Mouse (Mus musculus): ENCODE results near the gene Gtpbp2.
A peak's percentile ranks its signal among the peaks of the same experiment; 100 is the strongest.

The Gtpbp2 gene

DNA sequence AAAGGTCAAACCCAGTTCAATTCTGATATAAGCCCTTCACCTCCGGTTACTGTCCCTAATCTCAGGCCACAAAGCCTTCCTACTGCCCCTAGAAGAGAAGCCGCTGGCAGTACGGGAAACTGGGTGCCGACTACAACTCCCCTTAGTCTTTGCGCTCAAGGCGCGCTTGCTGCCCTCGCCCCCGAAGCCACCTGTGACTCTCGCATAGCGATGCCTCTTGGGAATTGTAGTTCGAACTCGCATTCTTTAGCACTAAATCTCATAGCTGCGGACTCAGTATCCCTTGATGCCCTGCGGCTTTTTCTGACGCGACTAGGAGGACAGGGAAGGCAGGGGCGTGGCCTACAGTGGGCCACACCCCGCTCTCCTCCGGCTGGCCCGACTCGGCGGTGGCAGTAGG is at the start of gene Gtpbp2:
TSS of gene Gtpbp2 (plus strand) at position 347 of the 400 bp plus-strand sequence.
- DNase-seq (ENCODE audit: low read depth, low spot score), result peak; percentile 99

DNA sequence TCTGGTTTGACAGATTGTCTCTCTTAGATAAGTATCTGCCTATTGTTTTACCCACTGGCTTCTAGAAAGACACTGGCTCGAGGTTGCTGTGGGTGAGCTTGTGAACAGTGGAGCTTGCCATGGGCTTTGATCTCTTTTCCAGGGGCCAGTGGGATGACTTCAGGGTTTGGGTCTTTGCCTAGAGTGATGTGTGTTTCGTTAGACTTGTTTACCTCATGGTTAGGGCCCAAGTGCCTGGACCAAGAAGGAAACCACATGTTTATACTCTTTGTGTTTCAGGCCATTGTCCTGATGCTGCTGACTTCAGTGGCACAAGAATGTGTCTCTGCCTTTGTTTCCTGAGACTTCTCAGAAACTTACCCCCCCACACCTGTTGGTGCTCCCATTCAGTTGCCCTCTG is 45.3 kb upstream of the Gtpbp2 start:
- DNase-seq (ENCODE audit: low read depth, low spot score), result no peak

DNA sequence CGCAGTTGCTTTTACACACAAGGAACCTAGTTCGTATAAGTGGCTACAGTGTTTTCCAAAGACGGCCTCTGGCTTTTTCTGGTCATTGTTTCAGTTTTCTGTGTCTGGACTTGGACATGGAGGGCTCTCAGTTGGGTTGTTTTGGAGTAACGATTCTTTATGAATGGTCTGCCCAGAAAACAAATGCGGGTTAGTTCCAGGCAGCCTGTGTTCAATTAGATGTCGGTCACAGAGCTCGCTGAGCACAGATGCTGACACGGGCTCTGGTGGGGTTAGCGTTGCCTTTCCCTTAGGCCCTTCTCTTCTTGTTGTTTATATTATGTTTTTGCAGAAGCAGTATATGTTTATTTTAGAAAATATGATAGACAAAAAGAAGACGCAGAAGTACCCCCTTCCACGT is 44.7 kb upstream of the Gtpbp2 start:
- no peak for DNase-seq (ENCODE audit: low read depth, low spot score)

DNA sequence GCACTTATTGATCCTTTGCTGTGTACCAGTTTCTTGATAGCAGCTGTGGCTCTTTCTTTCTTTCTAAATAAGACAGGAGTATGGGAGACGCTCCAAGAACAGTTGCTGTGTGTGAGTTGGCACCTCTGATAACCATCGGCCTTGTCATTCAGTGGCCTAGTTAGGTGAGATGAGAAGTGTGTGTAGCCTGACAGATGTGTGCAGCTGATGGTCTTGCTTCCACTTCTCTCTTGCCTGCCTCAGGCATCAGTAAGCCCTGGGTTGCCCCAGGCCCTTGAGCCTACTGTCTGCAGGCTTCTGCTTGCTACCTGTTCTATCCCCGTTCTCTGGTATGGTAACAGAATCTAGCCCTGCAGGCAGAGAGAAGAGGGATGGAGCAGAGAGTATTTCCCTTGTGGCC is 44.0 kb upstream of the Gtpbp2 start:
- no peak for DNase-seq (ENCODE audit: low read depth, low spot score)

DNA sequence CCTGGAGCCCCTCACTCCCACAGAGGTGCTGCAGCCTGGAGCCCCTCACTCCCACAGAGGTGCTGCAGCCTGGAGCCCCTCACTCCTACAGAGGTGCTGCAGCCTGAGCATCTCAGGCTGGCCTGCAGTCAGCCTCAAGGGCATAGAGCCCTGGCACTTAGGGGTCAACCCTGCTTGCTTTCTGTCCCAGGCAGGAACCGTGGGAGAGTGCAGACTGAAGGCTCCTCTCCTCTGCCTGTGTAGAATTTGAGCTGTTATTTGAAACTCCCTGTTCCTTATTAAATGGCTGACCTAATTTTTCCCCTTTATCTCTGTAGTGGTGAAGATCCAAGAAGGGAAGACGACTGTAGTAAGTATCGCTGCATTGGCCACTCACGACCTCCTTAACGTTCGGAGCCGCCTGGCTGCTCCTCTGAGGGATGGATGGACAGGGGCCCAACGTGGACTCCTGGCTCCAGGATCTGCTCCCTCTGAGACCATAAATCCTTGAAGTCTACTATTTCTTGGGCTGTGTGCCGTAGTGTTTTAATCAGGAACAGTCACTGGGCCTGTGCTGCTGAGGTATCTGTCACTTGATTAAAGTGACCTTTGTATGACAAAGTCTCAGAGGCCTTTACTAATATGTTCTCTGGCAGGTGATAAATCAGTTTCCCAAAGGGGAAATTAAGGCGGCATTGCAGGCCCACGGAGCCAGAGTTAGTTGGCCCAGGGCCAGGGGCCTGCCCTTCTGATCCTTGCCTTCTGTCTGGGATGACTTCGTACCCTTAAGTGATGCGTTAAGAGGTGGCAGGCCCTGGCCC is 43.0 kb upstream of the Gtpbp2 start:
- DNase-seq (ENCODE audit: low read depth, low spot score), result no peak

DNA sequence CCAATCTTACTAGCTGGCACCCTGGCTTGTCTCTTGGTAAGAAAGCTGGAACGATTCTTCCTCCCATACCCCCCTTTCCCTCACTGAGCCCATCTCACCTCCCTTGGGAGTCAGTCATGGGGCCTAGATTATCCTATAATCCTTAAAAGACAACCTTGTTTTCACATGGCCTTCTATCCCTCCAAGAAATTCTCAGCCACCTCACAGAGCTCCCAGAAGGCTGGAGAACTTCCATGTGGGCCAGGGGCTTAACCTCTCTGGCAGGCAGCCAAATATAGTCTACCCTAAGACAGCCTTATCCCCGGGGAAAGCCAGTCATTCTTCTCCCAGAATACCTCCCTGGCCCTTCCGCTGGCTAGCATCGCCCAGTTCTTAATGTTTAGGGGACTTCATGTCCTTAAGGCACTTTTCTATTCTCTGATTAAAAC is 42.4 kb upstream of the Gtpbp2 start:
- DNase-seq (ENCODE audit: low read depth, low spot score), result no peak

DNA sequence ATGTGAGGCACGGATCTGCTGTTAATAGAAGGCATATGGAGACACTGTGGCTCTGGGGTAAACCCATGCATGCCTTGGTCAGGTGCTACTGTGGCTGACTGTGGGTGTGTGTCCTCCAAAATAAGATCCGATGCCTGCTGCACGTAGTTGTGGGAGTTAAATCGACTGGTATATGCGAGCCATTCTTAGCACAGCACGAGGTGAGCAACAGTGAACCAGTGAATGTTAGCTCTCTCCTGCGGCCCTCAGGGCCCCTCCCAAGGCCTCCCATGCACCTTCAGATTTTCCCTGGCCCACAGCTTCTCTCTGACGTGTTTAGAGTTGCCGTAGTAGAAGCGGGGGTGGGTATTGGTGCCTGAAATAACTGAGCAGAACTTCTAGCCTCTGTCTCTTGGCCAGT is 41.2 kb upstream of the Gtpbp2 start:
- no peak for DNase-seq (ENCODE audit: low read depth, low spot score)

DNA sequence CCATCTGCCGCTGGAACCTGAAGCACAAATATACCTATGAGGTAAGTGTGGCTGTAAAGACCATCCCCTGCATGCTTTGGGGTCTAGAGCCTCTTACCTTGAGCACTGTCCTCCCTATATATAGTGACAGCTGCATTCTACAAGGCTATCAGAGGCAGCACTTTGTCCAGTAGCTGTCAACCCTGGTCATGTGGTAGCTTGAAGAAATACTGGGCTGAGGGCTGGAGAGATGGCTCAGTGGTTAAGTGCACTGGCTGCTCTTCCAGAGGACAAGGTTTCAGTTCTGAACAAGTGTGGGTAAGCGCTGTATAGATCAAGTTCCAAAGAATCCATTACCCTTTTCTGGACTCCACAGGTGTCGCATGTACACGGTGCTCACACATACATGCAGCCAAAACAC is 38.0 kb upstream of the Gtpbp2 start:
- no peak for DNase-seq (ENCODE audit: low read depth, low spot score)

DNA sequence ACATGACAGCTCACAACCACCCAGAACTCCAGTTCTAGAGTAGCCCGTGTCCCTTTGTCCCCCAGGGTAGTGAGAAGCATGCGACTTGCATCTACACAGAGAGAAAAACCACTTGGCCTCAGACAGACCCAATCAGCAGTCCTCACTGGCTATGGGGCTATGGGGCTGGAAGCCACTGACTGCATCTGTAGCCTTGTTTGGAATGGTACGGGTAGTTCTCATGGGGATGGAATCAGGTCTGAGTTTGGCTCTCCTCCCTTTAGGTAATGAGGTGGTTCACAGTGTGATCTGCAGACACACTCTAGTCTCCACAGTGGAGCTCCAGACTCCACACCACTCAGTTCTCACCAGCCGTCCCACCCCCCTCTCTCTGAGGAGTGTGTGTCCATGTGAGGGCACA is 37.5 kb upstream of the Gtpbp2 start:
- DNase-seq (ENCODE audit: low read depth, low spot score), result no peak

DNA sequence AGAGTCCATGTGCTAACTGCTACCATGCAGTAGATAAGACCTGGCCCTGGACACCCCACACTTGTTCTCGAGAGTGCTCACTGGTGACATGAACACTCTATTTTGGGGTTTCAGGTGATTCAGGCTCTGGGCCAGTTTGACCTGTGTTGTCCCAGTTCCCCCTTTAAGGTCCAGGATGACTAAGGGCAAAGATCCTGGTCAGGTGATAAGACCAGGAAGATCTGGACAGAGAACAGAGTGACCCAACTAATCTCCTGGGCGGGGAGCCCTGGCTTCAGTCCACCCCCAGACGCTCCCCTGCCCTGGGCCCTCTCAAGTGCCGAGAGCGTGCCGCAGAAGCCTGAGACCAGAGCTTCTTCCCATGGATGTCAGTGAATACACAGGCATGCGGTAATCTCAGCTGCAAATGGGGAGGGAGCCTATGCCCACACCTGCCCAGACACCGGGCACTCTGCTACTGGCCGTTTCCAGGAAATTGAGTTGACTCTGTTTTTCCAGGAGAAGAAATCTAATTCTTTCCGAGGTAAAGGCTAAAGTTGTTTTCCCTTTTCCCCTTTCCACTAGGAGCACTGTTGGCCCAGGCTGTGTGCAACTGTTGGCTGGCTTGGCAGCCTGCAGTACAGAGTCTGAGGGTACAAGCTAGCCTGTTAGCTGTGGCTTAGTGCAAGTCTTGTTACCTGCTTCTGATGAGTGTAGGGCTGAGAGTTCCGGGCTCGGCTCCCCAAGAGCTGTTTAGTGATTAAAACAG is 36.7 kb upstream of the Gtpbp2 start:
- no peak for DNase-seq (ENCODE audit: low read depth, low spot score)

DNA sequence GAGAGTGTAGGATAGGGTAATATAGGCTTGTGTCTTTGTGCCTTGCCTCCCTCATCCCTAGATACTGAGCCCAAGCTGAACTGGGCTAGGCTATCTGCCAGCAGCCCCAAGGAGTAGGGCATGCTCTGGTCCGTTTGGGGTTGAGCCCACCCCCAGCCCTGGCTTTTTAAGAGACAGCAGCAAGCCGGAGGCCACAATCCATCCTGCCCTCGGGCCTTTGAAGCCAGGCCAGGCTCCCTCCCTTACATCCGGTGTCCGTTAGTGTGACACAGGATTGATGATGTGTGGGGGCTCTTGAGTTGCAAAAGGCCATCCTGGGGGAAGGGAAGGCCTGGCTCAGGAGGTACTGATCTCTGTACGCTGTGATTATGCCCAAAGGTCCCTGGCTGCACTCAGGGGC is 34.2 kb upstream of the Gtpbp2 start:
- no peak for DNase-seq (ENCODE audit: low read depth, low spot score)

DNA sequence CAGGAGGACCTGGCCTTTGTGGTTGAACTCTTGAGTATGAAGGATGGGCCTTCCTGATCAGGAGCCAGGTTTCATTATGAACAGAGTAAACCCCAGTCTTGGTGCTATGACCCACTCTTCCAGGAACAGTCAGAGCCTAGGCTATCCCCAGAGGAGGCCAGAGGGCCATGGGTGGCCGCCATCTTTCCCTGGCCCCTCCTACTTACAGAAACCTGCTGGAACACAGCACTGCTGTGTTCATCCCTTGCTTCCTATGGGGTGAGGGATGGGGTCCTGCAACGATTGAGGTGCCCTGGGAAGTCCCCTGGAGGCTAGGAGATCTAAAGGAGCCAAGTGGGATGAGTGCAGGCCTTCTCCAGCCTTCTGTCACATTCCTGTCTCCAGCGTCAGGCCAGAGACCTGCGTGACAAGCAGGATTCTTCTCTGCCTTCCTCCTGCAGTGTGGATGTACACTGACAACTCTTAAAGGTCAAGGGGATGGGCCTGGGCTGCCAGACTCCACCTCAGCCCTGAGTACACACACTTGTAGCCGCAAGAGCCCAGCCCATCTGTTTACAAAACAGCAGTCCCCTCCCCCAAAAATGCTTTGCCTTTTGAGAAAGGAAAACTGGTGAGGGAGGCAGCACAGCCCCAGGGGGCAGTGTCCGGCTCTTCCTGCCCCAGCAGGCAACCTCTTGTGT is 32.9 kb upstream of the Gtpbp2 start:
- DNase-seq (ENCODE audit: low read depth, low spot score), result no peak

DNA sequence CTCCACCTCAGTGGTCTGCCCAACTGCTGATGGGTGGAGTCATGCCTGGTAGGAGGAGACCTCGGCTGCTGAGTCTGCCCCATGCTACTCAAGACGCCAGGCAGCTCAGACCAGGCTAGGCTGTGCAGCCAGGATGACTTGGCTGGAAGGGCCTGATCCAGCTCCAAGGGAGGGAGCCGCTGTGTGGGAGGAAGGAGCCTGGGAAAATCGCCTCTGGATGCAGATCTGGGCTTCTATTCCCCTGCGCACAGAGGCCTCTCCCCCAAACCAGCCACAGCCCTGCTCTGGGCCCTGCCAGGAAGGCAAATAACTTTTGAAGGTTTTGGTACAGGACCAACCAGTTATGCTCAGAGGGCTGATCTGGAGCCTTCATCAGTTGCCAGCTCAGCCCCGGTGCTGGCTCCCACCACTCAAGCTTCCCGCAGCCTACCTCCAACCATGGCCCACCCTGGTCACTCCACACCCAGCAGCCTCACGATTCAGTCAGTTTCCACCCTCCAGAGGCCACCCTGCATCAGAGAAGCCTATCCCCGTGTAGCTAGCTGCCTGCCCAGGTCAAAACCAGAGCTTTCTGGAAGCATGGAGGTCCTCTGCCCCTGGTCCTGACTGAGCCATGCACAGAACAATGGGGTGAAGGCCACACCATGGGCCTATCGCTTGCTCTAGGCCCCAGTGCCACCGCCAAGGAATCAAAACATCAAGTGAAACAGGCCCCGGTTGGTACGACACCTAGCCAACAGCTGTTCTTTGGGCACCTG is 30.9 kb upstream of the Gtpbp2 start:
- DNase-seq (ENCODE audit: low read depth, low spot score), result no peak

DNA sequence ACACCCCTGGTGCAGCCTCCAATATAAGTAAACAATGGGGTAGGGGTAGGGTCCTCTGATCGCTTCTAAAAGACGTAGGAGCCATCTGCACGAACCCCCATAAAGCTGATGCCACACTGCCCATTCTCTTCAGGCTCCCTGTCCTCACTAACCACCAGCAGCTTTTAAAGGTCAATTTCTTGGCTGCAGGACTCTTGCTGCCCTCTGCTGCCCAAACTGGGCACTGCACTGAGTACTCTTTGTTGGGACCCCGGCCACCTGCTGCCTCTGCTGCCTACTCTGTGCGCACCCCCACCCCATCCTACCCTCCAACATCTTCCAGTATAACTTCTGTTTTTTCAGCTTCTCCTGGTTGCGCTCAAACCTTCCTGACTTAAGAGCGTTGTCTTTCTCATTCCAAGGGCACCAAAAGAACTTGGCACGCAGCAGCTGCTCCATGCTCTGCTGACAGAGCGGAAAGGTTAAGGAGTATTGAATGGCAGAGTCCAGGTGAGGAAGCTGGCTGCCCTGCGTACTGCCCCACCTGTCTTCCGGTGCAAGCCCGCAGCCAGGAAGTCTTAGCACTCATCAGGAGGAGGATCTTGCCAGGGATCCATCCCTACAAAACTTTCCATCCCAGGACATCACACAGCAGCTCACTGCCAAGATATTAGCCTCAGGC is 28.6 kb upstream of the Gtpbp2 start:
- peak; percentile 63 for DNase-seq (ENCODE audit: low read depth, low spot score)

DNA sequence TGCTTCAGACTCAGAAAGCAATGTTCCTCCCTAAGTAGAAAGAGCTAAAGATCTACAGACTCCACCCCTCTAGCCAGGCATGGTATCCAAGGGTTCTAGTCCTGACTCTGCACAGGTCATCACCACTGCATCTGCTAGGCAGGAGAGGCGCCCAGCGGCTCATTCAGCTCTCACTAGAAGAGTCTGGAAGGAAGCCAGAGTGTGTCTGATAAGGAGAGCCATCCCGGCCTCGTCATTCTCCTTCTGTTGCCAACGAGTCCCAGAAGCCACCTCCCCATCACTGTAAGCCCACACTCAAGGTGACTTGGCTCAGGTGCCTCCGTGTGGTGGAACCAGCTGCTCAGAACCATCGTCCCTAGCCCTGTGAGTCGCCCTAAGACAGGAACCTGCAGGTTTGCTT is 28.0 kb upstream of the Gtpbp2 start:
- DNase-seq (ENCODE audit: low read depth, low spot score), result no peak

DNA sequence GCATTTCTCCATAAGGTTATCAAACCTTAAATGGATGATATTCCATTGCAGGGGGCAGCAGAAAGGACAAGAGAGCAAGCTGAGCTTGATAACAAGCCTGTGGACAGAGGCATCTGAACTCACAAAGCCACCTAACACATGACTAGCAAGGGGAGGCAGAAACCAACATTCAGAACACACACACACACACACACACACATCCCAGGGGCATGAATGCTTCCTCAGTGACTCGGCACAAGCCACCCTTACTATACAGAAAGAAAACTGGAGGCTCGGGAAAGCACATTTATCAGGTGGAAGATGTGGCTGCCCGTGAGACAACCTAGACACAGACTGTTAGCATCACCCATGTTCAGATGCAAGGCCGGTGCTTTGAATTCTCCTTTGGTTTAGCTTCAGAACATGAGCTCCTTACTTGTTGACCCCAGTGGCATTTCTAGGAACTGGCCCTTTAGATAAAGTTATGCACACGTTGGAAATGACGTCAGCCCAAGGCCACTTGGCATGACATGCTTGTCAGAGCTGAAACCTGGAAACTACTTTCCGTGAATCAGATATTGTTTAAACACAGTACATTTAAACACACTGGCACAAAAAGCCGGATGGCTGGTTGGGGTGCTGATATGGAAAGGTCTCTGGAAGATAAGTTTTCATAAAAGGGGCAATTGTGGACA is 22.1 kb upstream of the Gtpbp2 start:
- no peak for DNase-seq (ENCODE audit: low read depth, low spot score)

DNA sequence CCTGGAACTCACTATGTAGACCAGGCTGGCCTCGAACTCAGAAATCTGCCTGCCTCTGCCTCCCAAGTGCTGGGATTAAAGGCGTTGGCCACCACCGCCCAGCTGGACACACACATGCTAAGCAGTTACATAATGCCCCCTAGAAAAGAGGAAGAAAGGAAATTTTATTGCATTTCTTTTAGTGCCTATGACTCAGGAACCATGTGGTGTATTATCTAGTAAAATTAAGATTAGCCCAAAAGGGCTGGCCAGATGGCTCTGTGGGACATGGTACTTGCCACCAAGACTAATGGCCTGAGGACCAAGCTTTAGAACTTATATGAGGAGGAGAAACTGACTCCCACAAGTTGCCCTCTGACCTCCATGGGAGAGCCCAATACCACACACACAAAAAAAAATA is 21.0 kb upstream of the Gtpbp2 start:
- no peak for DNase-seq (ENCODE audit: low read depth, low spot score)

DNA sequence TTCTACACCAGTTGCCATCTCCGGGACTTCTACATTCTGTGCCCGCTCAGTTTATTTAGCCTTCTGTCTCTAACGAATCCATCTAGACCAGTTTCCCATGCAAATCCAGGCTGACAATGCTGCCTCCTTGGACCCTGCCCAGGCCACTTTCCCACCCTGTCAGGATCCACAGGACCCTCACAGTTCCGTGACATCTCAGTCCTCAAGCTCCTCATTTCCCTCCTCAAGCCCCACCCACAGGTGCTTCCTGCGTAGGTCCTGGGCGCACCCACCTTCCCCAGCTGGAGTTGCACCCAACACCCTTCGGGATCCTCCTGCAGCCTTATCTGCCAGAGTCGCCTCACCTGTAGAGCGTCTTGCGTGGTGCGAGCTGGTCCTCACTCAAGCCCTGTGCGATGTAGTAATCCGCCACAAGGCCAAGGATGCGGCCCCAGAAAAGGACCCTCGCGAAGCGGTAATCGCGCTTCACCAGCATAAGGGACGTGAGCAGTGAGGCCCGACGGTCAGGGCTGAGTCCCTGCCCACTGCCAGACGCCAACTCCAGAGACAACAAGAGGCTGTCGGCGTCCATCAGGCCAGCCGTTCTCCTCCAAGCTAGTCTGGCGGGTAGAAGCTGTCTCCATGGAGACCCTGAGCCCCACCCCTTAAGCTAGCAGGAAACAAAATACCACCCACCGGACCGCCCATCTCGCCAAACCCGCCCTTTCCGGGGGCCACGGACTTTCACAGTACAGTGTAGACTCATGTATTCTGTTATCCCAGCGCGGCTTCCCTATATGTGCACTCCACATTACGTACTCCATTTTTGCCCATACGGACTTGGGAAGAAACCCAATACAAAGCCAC is 17.0 kb upstream of the Gtpbp2 start, which contains the start of gene Rsph9:
TSS of gene Rsph9 (minus strand) at position 639 of the 846 bp plus-strand sequence.
- peak; percentile 66 for DNase-seq (ENCODE audit: low read depth, low spot score)
